Mouse (Mus musculus): Measurements from ENCODE around the gene Il17rc. TPM values are rescaled to one million over a fixed set of nuclear protein-coding genes. Genes with fewer than 3 reads are reported as not detected.

The Il17rc gene
- total and polyA plus RNA-seq, 2 experiments, result 27.8 to 79.2 TPM

DNA sequence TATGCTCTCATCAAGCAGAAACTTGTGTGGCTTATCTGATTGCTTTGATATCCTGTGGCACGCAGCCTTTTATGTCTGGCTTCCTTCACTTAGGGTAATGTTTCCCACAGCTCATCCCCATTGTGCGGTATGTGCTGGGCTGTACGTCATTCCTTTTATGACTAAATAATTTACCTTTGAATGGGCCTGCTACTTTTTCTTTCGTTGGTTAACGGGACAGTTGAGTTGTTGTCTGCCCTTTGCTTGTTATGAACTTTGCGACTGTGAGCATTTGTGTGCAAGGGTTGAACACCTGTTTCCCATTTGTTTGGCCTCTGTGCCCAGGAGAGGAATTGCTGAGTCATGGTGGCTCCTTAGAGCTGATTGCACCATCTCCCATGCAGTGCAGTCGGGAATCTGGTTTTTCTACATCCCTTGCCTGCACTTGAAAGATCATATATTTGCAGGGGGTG lies 15.9 kb downstream of the Il17rc start:
- Histone ChIP-seq H3K79me2 (ENCODE audit: control insufficient read depth, insufficient read depth, low read length) (peaks cover 5% of the 10 kb centered on the region; the same call in 1 of the 2 replicates), H3K4me3 (ENCODE audit: insufficient read depth, low read depth, low read length) (no peak overlapping the region), H3K4me1 (ENCODE audit: control insufficient read depth, insufficient read depth, low read length) (peaks cover 14% of the 10 kb centered on the region), H3K9ac (ENCODE audit: low read depth, low read length) (peak overlapping the region; percentile 4; the same call in 1 of the 2 replicates), H3K27ac (replicated peaks; ENCODE audit: insufficient read depth, low read depth, low read length) (peak overlapping the region; percentile 78), H3K27me3 (ENCODE audit: control insufficient read depth, insufficient read depth, low read length) (no peaks in the 10 kb centered on the region), H3K36me3 (ENCODE audit: control insufficient read depth, insufficient read depth, low read length) (peaks cover 12% of the 10 kb centered on the region; the same call in 1 of the 2 replicates)
- 21% methylated on average over 7 of the region's 7 CpGs for WGBS
- peak; percentile 96 for DNase-seq (ENCODE audit: extremely low read depth, low read depth, low spot score)
- TF ChIP-seq CTCF (IDR thresholded peaks at IDR 0.05; ENCODE audit: low read depth, low read length), result no peak
- no peak for TF ChIP-seq POLR2A (IDR thresholded peaks at IDR 0.05; ENCODE audit: extremely low read depth, insufficient read depth, low read length)

- peaks cover 14% of the 10 kb centered on the region for H3K4me1 ChIP-seq (ENCODE audit: control insufficient read depth, insufficient read depth, low read length)
- no peak overlapping the region for H3K9ac ChIP-seq (ENCODE audit: low read depth, low read length)
- H3K79me2 ChIP-seq (ENCODE audit: control insufficient read depth, insufficient read depth, low read length), result no peaks in the 10 kb centered on the region; the same call in 1 of the 2 replicates
- WGBS, result 96% methylated on average over 14 of the region's 14 CpGs
- H3K36me3 ChIP-seq (ENCODE audit: control insufficient read depth, insufficient read depth, low read length), result peaks cover 12% of the 10 kb centered on the region; the same call in 1 of the 2 replicates
- H3K27me3 ChIP-seq (ENCODE audit: control insufficient read depth, insufficient read depth, low read length), result no peaks in the 10 kb centered on the region
- DNase-seq (ENCODE audit: extremely low read depth, low read depth, low spot score), result no peak
- no peak overlapping the region for H3K4me3 ChIP-seq (ENCODE audit: insufficient read depth, low read depth, low read length)
- TF ChIP-seq CTCF (IDR thresholded peaks at IDR 0.05; ENCODE audit: low read depth, low read length) (no peak), POLR2A (IDR thresholded peaks at IDR 0.05; ENCODE audit: extremely low read depth, insufficient read depth, low read length) (no peak)
- H3K27ac ChIP-seq (replicated peaks; ENCODE audit: insufficient read depth, low read depth, low read length), result no peak overlapping the region
Observed at GRCm38 (mm10) chr6:113489410-113489809, 18.2 kb downstream of the Il17rc start.

GRCm38 (mm10) chr6:113492101-113492864 lies 21.1 kb downstream of the Il17rc start:
- DNase-seq (ENCODE audit: extremely low read depth, low read depth, low spot score), result no peak
- H3K4me3 ChIP-seq (ENCODE audit: insufficient read depth, low read depth, low read length), result no peak overlapping the region
- no peak overlapping the region for H3K27ac ChIP-seq (replicated peaks; ENCODE audit: insufficient read depth, low read depth, low read length)
- no peaks in the 10 kb centered on the region for H3K79me2 ChIP-seq (ENCODE audit: control insufficient read depth, insufficient read depth, low read length)
- WGBS, result 92% methylated on average over 24 of the region's 24 CpGs
- no peaks in the 10 kb centered on the region for H3K27me3 ChIP-seq (ENCODE audit: control insufficient read depth, insufficient read depth, low read length)
- peaks cover 12% of the 10 kb centered on the region; the same call in 1 of the 2 replicates for H3K36me3 ChIP-seq (ENCODE audit: control insufficient read depth, insufficient read depth, low read length)
- H3K9ac ChIP-seq (ENCODE audit: low read depth, low read length), result no peak overlapping the region
- peaks cover 4% of the 10 kb centered on the region for H3K4me1 ChIP-seq (ENCODE audit: control insufficient read depth, insufficient read depth, low read length)
- TF ChIP-seq CTCF (IDR thresholded peaks at IDR 0.05; ENCODE audit: low read depth, low read length) (no peak), POLR2A (IDR thresholded peaks at IDR 0.05; ENCODE audit: extremely low read depth, insufficient read depth, low read length) (no peak)

- Histone ChIP-seq H3K36me3 (ENCODE audit: control insufficient read depth, insufficient read depth, low read length) (peaks cover 8% of the 10 kb centered on the region; the same call in 1 of the 2 replicates), H3K27ac (replicated peaks; ENCODE audit: insufficient read depth, low read depth, low read length) (peak overlapping the region; percentile 64), H3K4me3 (ENCODE audit: insufficient read depth, low read depth, low read length) (peak overlapping the region; percentile 58), H3K4me1 (ENCODE audit: control insufficient read depth, insufficient read depth, low read length) (no peaks in the 10 kb centered on the region), H3K79me2 (ENCODE audit: control insufficient read depth, insufficient read depth, low read length) (no peaks in the 10 kb centered on the region), H3K9ac (ENCODE audit: low read depth, low read length) (peak overlapping the region; percentile 68), H3K27me3 (ENCODE audit: control insufficient read depth, insufficient read depth, low read length) (no peaks in the 10 kb centered on the region)
- under 1% methylated on average over 54 of the region's 54 CpGs for WGBS
- TF ChIP-seq POLR2A (IDR thresholded peaks at IDR 0.05; ENCODE audit: extremely low read depth, insufficient read depth, low read length), result peak; percentile 30; the same call in 1 of the 2 replicates
- peak; percentile 89 for TF ChIP-seq CTCF (IDR thresholded peaks at IDR 0.05; ENCODE audit: low read depth, low read length)
- peak; percentile 72 for DNase-seq (ENCODE audit: extremely low read depth, low read depth, low spot score)
Observed at GRCm38 (mm10) chr6:113494258-113494788, 23.1 kb downstream of the Il17rc start.

DNA sequence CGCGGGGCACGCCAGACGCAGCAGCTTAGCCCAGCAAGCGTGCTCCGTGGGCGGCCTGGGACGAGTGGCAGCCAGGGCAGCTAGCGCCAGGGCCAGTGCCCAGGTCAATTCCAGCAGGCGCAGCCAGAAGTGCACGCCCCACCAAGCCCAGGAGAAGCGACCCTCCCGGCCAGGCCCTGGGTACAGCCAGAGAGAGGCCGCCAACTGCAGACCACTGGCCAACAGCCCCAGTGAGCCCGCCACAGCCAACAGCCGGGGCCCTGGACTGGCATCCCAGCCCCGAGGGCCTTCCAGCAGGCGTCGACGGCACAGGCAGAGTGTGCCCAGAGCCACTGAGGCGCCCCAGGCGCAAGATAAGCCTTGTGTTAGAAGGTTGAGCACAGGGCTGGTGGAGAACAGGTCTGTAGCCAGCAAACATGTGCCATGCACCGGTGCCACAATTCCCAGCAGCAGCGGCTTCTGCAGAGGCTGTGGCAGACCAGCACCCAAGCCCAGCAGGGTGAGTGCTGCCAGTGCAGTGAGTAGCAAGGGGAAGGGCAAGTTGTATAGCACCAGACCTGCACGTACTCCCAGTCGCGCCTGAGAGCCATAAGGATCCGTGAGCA lies 23.9 kb downstream of the Il17rc start:
- Histone ChIP-seq H3K4me1 (ENCODE audit: control insufficient read depth, insufficient read depth, low read length) (no peaks in the 10 kb centered on the region), H3K27me3 (ENCODE audit: control insufficient read depth, insufficient read depth, low read length) (no peaks in the 10 kb centered on the region), H3K36me3 (ENCODE audit: control insufficient read depth, insufficient read depth, low read length) (peaks cover under 1% of the 10 kb centered on the region; the same call in 1 of the 2 replicates), H3K4me3 (ENCODE audit: insufficient read depth, low read depth, low read length) (peak overlapping the region; percentile 58; the same call in 1 of the 2 replicates), H3K79me2 (ENCODE audit: control insufficient read depth, insufficient read depth, low read length) (no peaks in the 10 kb centered on the region), H3K9ac (ENCODE audit: low read depth, low read length) (peak overlapping the region; percentile 67), H3K27ac (replicated peaks; ENCODE audit: insufficient read depth, low read depth, low read length) (no peak overlapping the region)
- TF ChIP-seq POLR2A (IDR thresholded peaks at IDR 0.05; ENCODE audit: extremely low read depth, insufficient read depth, low read length) (no peak), CTCF (IDR thresholded peaks at IDR 0.05; ENCODE audit: low read depth, low read length) (no peak)
- 35% methylated on average over 28 of the region's 28 CpGs for WGBS
- no peak for DNase-seq (ENCODE audit: extremely low read depth, low read depth, low spot score)

All from liver, adult 2 months (tissue).